Mouse (Mus musculus) myocyte (in vitro differentiated cells): Measurements from ENCODE around the gene Eno1. TPM values are rescaled to one million over a fixed set of nuclear protein-coding genes. Genes with fewer than 3 reads are reported as not detected.

ENCODE experiments used
- H3K27me3 ChIP-seq: one replicate; pipeline ENCODE4 v1.6.1; 2011; ENCODE audit not compliant: control insufficient read depth, insufficient read depth, insufficient read length
- H3K36me3 ChIP-seq: one replicate; pipeline ENCODE4 v1.6.1; 2011; ENCODE audit not compliant: control insufficient read depth, insufficient read depth
- H3K4me2 ChIP-seq: one replicate; pipeline ENCODE4 v1.6.1; 2011; ENCODE audit warnings: low read depth, control low read depth
- H3K4me3 ChIP-seq: one replicate; pipeline ENCODE4 v1.5.1; 2011; ENCODE audit warnings: mild to moderate bottlenecking, control low read depth, moderate library complexity
- H3K79me2 ChIP-seq: one replicate; pipeline ENCODE4 v1.6.1; 2011; ENCODE audit not compliant: control insufficient read depth, insufficient read depth
- H3ac ChIP-seq: one replicate; pipeline ENCODE4 v1.6.1; 2011; ENCODE audit not compliant: control insufficient read depth, insufficient read length
- CEBPB ChIP-seq: IDR thresholded peaks from 2 replicates; pipeline ENCODE4 v1.6.1; 2011; ENCODE audit warnings: mild to moderate bottlenecking, moderate library complexity; ENCODE audit not compliant: poor library complexity, insufficient read depth, severe bottlenecking
- E2F4 ChIP-seq: IDR thresholded peaks from one replicate; pipeline ENCODE4 v1.6.1; 2011; ENCODE audit warnings: mild to moderate bottlenecking, control low read depth, moderate library complexity; ENCODE audit not compliant: insufficient read depth
- MAX ChIP-seq: IDR thresholded peaks from one replicate; pipeline ENCODE4 v1.6.1; 2011; ENCODE audit warnings: low read depth, mild to moderate bottlenecking, control low read depth
- MYOD1 ChIP-seq, 3 experiments: IDR thresholded peaks; one replicate each; pipeline ENCODE4 v1.6.1; 2011; ENCODE audit warnings: control low read depth in 2 of 3, low read depth in 2 of 3, mild to moderate bottlenecking in 2 of 3, moderate library complexity in 1 of 3; ENCODE audit not compliant: insufficient read length in 2 of 3, control insufficient read depth in 1 of 3
- MYOG ChIP-seq, 3 experiments: IDR thresholded peaks; one replicate each; pipeline ENCODE4 v1.6.1; 2011; ENCODE audit warnings: control low read depth in 2 of 3, low read depth in 2 of 3, mild to moderate bottlenecking in 2 of 3; ENCODE audit not compliant: insufficient read length in 2 of 3, control insufficient read depth in 1 of 3, insufficient read depth in 1 of 3
- POLR2A ChIP-seq: IDR thresholded peaks from one replicate; pipeline ENCODE4 v1.6.1; 2011; ENCODE audit warnings: low read depth, mild to moderate bottlenecking, control low read depth, moderate library complexity; ENCODE audit not compliant: insufficient read length
- POLR2AphosphoS2 ChIP-seq: IDR thresholded peaks from one replicate; pipeline ENCODE4 v1.6.1; 2011; ENCODE audit warnings: low read depth, control low read depth; ENCODE audit not compliant: insufficient read length
- REST ChIP-seq: IDR thresholded peaks from one replicate; pipeline ENCODE4 v1.6.1; 2011; ENCODE audit warnings: mild to moderate bottlenecking, control low read depth, moderate library complexity; ENCODE audit not compliant: insufficient read depth, insufficient read length
- SRF ChIP-seq: IDR thresholded peaks from one replicate; pipeline ENCODE4 v1.6.1; 2011; ENCODE audit warnings: low read depth; ENCODE audit not compliant: control insufficient read depth, insufficient read length
- TCF12 ChIP-seq: IDR thresholded peaks from one replicate; pipeline ENCODE4 v1.6.1; 2011; ENCODE audit warnings: mild to moderate bottlenecking, control low read depth; ENCODE audit not compliant: poor library complexity, insufficient read depth, severe bottlenecking
- TCF3 ChIP-seq: IDR thresholded peaks from one replicate; pipeline ENCODE4 v1.6.1; 2011; ENCODE audit warnings: low read depth, control low read depth; ENCODE audit not compliant: insufficient read length
- USF1 ChIP-seq: IDR thresholded peaks from one replicate; pipeline ENCODE4 v1.6.1; 2011; ENCODE audit warnings: low read depth, mild to moderate bottlenecking, control low read depth, moderate library complexity
- polyA plus RNA-seq: library from polyadenylated mRNA; unstranded; fragments of >200 nt; fragmentation: generic; extraction: Trizol; gene quantifications from one replicate; pipeline ENCODE4 v1.2.1, GENCODE M21; 2012; ENCODE audit warnings: missing spikeins

Eno1 gene
- polyA plus RNA-seq, 1 experiment, result 1,358 TPM

- Histone ChIP-seq H3K36me3 (no peaks in the 10 kb centered on the region), H3K79me2 (no peaks in the 10 kb centered on the region), H3K4me3 (no peak overlapping the region), H3K27me3 (no peaks in the 10 kb centered on the region), H3ac (no peak overlapping the region), H3K4me2 (no peak overlapping the region)
- TF ChIP-seq SRF (no peak), E2F4 (no peak), CEBPB (no peak), USF1 (no peak), MAX (no peak), REST (no peak), TCF3 (no peak), POLR2A (no peak), POLR2AphosphoS2 (no peak), MYOD1 (IDR thresholded peaks at IDR 0.05; ENCODE audit: control insufficient read depth in 1 of 3, insufficient read length in 2 of 3, low read depth in 2 of 3) (no peak), MYOG (IDR thresholded peaks at IDR 0.05; ENCODE audit: control insufficient read depth in 1 of 3, insufficient read depth in 1 of 3, insufficient read length in 2 of 3, low read depth in 2 of 3) (no peak), TCF12 (no peak)
Observed at GRCm38 (mm10) chr4:150228581-150229348, 7.8 kb upstream of the Eno1 start.

GRCm38 (mm10) chr4:150229747-150230390, 6.7 kb upstream of the Eno1 start:
- H3K4me2 ChIP-seq, result peak overlapping the region; percentile 30
- H3K79me2 ChIP-seq, result no peaks in the 10 kb centered on the region
- TF ChIP-seq MYOG (IDR thresholded peaks at IDR 0.05; ENCODE audit: control insufficient read depth in 1 of 3, insufficient read depth in 1 of 3, insufficient read length in 2 of 3, low read depth in 2 of 3) (peak in 2 of 3 experiments; percentile 27 to 75), TCF3 (peak; percentile 15), MYOD1 (IDR thresholded peaks at IDR 0.05; ENCODE audit: control insufficient read depth in 1 of 3, insufficient read length in 2 of 3, low read depth in 2 of 3) (peak in 2 of 3 experiments; percentile 31 to 56), REST (no peak), E2F4 (no peak), MAX (no peak)
- no peaks in the 10 kb centered on the region for H3K27me3 ChIP-seq
- no peak overlapping the region for H3ac ChIP-seq
- no peak overlapping the region for H3K4me3 ChIP-seq
- H3K36me3 ChIP-seq, result no peaks in the 10 kb centered on the region

- Histone ChIP-seq H3K79me2 (no peaks in the 10 kb centered on the region), H3K27me3 (no peaks in the 10 kb centered on the region), H3K4me3 (no peak overlapping the region), H3K4me2 (peak overlapping the region; percentile 27), H3ac (no peak overlapping the region), H3K36me3 (no peaks in the 10 kb centered on the region)
- TF ChIP-seq POLR2AphosphoS2, result no peak
- TF ChIP-seq TCF12, result no peak
- TF ChIP-seq E2F4, result no peak
- TF ChIP-seq MYOD1 (IDR thresholded peaks at IDR 0.05; ENCODE audit: control insufficient read depth in 1 of 3, insufficient read length in 2 of 3, low read depth in 2 of 3), result peak in 2 of 3 experiments; percentile 35 to 53
- no peak for TF ChIP-seq POLR2A
- no peak for TF ChIP-seq TCF3
Observed at GRCm38 (mm10) chr4:150230460-150231407, 5.8 kb upstream of the Eno1 start.

GRCm38 (mm10) chr4:150231871-150232270, 4.7 kb upstream of the Eno1 start:
- H3K27me3 ChIP-seq, result no peaks in the 10 kb centered on the region
- no peak overlapping the region for H3ac ChIP-seq
- H3K4me2 ChIP-seq, result no peak overlapping the region
- no peaks in the 10 kb centered on the region for H3K36me3 ChIP-seq
- no peaks in the 10 kb centered on the region for H3K79me2 ChIP-seq
- no peak overlapping the region for H3K4me3 ChIP-seq
- no peak for TF ChIP-seq USF1
